Mouse (Mus musculus) spleen, adult 2 months (tissue): ENCODE measurements at regions not wholly inside any gene's neighbourhood (a gene's known extent, or its start where the extent isn't known, plus 50 kb on each side); places are given as distances from the start of the nearest gene placed in this dataset.

Experiments
- DNase-seq, 2 experiments: peaks; one replicate each; pipeline versions ENCODE4 v3.0.0 to v3.0.0-alpha.2; 2012 to 2021; ENCODE audit warnings: low spot score in 2 of 2, low read depth in 1 of 2
- H3K27ac ChIP-seq: fragments of 200-500 bp; 2 replicates; pipeline ENCODE4 v1.5.1; 2012; ENCODE audit warnings: low read length, inconsistent platforms; ENCODE audit not compliant: insufficient read depth
- H3K27me3 ChIP-seq: fragments of 200-500 bp; 2 replicates; pipeline ENCODE4 v1.6.1; 2012; ENCODE audit warnings: mild to moderate bottlenecking, moderate library complexity, low read length, inconsistent platforms; ENCODE audit not compliant: control insufficient read depth, insufficient read depth
- H3K36me3 ChIP-seq: fragments of 200-500 bp; 2 replicates; pipeline ENCODE4 v1.6.1; 2012; ENCODE audit warnings: mild to moderate bottlenecking, low read length, inconsistent platforms; ENCODE audit not compliant: control insufficient read depth, insufficient read depth
- H3K4me1 ChIP-seq: fragments of 200-500 bp; 2 replicates; pipeline ENCODE4 v1.6.1; 2011; ENCODE audit warnings: inconsistent platforms; ENCODE audit not compliant: control insufficient read depth, insufficient read depth, insufficient read length
- H3K4me3 ChIP-seq: fragments of 200-500 bp; 2 replicates; pipeline ENCODE4 v1.5.1; 2011; ENCODE audit warnings: mild to moderate bottlenecking, inconsistent platforms; ENCODE audit not compliant: insufficient read depth, insufficient read length; ENCODE audit errors: extremely low read depth
- CTCF ChIP-seq: fragments of 200-500 bp; IDR thresholded peaks from 2 replicates; pipeline ENCODE4 v1.5.1; 2011; ENCODE audit warnings: mild to moderate bottlenecking, inconsistent platforms; ENCODE audit not compliant: insufficient read depth, insufficient read length, insufficient replicate concordance; ENCODE audit errors: extremely low read depth
- POLR2A ChIP-seq: fragments of 200-500 bp; IDR thresholded peaks from 2 replicates; pipeline ENCODE4 v1.6.1; 2011; ENCODE audit warnings: low read depth, low read length, inconsistent platforms
- WGBS: fragments of 180-500 bp; shearing (Covaris S2); methylation state at CpG from one replicate; pipeline ENCODE4 v1.1.7; 2018; 5-methylcytosine and 5-hydroxymethylcytosine counted together

GRCm38 (mm10) chr15:52570256-52570655 lies 1314.5 kb upstream of the Gm7489 start:
- no peak for DNase-seq
- no peaks in the 10 kb centered on the region for H3K36me3 ChIP-seq
- no peaks in the 10 kb centered on the region for H3K27me3 ChIP-seq
- H3K4me1 ChIP-seq = no peaks in the 10 kb centered on the region
- no peak overlapping the region for H3K4me3 ChIP-seq
- no peak overlapping the region for H3K27ac ChIP-seq
- TF ChIP-seq CTCF (no peak), POLR2A (no peak)
- 77% methylated on average over 1 of the region's 1 CpGs for WGBS

- no peak for DNase-seq
- WGBS = 87% methylated on average over 2 of the region's 2 CpGs
- no peak overlapping the region for H3K27ac ChIP-seq
- no peak overlapping the region for H3K4me3 ChIP-seq
- TF ChIP-seq POLR2A (no peak), CTCF (no peak)
- H3K27me3 ChIP-seq = no peaks in the 10 kb centered on the region
- no peaks in the 10 kb centered on the region for H3K4me1 ChIP-seq
- no peaks in the 10 kb centered on the region for H3K36me3 ChIP-seq
These were observed 1307.1 kb upstream of the Gm7489 start for GRCm38 (mm10) chr15:52577614-52578013.

GRCm38 (mm10) chr15:52589391-52589790 lies 1295.3 kb upstream of the Gm7489 start:
- Histone ChIP-seq H3K27ac (no peak overlapping the region), H3K36me3 (no peaks in the 10 kb centered on the region), H3K4me1 (no peaks in the 10 kb centered on the region), H3K27me3 (no peaks in the 10 kb centered on the region), H3K4me3 (no peak overlapping the region)
- WGBS = 60% methylated on average over 4 of the region's 4 CpGs
- no peak for DNase-seq
- TF ChIP-seq POLR2A = no peak
- TF ChIP-seq CTCF = no peak

- Histone ChIP-seq H3K4me1 (no peaks in the 10 kb centered on the region), H3K27ac (no peak overlapping the region), H3K4me3 (no peak overlapping the region)
These were observed 1285.2 kb upstream of the Gm7489 start for GRCm38 (mm10) chr15:52599511-52599910.

GRCm38 (mm10) chr15:52599957-52600356 lies 1284.7 kb upstream of the Gm7489 start:
- Histone ChIP-seq H3K27ac (no peak overlapping the region), H3K4me1 (no peaks in the 10 kb centered on the region), H3K36me3 (no peaks in the 10 kb centered on the region), H3K4me3 (no peak overlapping the region), H3K27me3 (no peaks in the 10 kb centered on the region)
- no peak for TF ChIP-seq CTCF
- no peak for TF ChIP-seq POLR2A
- WGBS = 77% methylated on average over 2 of the region's 2 CpGs
- no peak for DNase-seq

More at GRCm38 (mm10) chr15:52599511-52599910, 1285.2 kb upstream of the Gm7489 start:
- TF ChIP-seq CTCF (no peak), POLR2A (no peak)
- H3K36me3 ChIP-seq = no peaks in the 10 kb centered on the region
- no peaks in the 10 kb centered on the region for H3K27me3 ChIP-seq
- no peak for DNase-seq

GRCm38 (mm10) chr15:52639790-52640189 lies 1244.9 kb upstream of the Gm7489 start:
- no peak for TF ChIP-seq CTCF
- no peak for TF ChIP-seq POLR2A
- no peak overlapping the region for H3K4me3 ChIP-seq
- H3K27me3 ChIP-seq = no peaks in the 10 kb centered on the region
- DNase-seq = no peak
- H3K27ac ChIP-seq = no peak overlapping the region
- no peaks in the 10 kb centered on the region for H3K4me1 ChIP-seq
- no peaks in the 10 kb centered on the region for H3K36me3 ChIP-seq
- WGBS = 87% methylated on average over 3 of the region's 3 CpGs

GRCm38 (mm10) chr15:52645961-52646360 lies 1238.7 kb upstream of the Gm7489 start:
- Histone ChIP-seq H3K27me3 (no peaks in the 10 kb centered on the region), H3K4me1 (no peaks in the 10 kb centered on the region), H3K4me3 (no peak overlapping the region), H3K27ac (no peak overlapping the region), H3K36me3 (no peaks in the 10 kb centered on the region)
- no peak for TF ChIP-seq CTCF
- no peak for TF ChIP-seq POLR2A
- no peak for DNase-seq
- WGBS = 71% methylated on average over 2 of the region's 2 CpGs
